Mouse (Mus musculus) intestine, postnatal 0 days (tissue): ENCODE measurements at regions not wholly inside any gene's neighbourhood (a gene's known extent, or its start where the extent isn't known, plus 50 kb on each side); places are given as distances from the start of the nearest gene placed in this dataset.
"Not testable (repeated sequence)": the region's sequence is repeated elsewhere in the genome, so short reads cannot be mapped to it uniquely, and the experiment has no call there.

Experiments
- ATAC-seq: fragments of 200-750 bp; cut with Nextera tagmentation; 2 replicates; pipeline ENCODE4 v1.8.0; 2017; ENCODE audit warnings: mild to moderate bottlenecking, moderate TSS enrichment, moderate library complexity
- H3K27ac ChIP-seq: fragments of 300-500 bp; sonication (generic); 2 replicates; pipeline ENCODE4 v1.5.1; 2014; ENCODE audit warnings: mild to moderate bottlenecking, low read depth, low read length, moderate library complexity
- H3K27me3 ChIP-seq: fragments of 300-500 bp; sonication (generic); replicated peaks from 2 replicates; pipeline ENCODE4 v1.6.1; 2014; ENCODE audit warnings: low read length, mixed read lengths; ENCODE audit not compliant: control insufficient read depth, insufficient read depth
- H3K36me3 ChIP-seq: fragments of 300-500 bp; sonication (generic); 2 replicates; pipeline ENCODE4 v1.6.1; 2014; ENCODE audit warnings: mild to moderate bottlenecking, moderate library complexity; ENCODE audit not compliant: control insufficient read depth, insufficient read depth
- H3K4me1 ChIP-seq: fragments of 300-500 bp; sonication (generic); replicated peaks from 2 replicates; pipeline ENCODE4 v1.6.1; 2014; ENCODE audit warnings: antibody characterized with exemption, low read length, mixed read lengths; ENCODE audit not compliant: control insufficient read depth, insufficient read depth
- H3K4me2 ChIP-seq: fragments of 300-500 bp; sonication (generic); replicated peaks from 2 replicates; pipeline ENCODE4 v1.6.1; 2014; ENCODE audit warnings: low read depth, mild to moderate bottlenecking, moderate library complexity
- H3K4me3 ChIP-seq: fragments of 300-500 bp; sonication (generic); 2 replicates; pipeline ENCODE4 v1.5.1; 2014; ENCODE audit warnings: low read depth, low read length
- H3K9ac ChIP-seq: fragments of 300-500 bp; sonication (generic); 2 replicates; pipeline ENCODE4 v1.6.1; 2014; ENCODE audit warnings: mild to moderate bottlenecking, low read depth, low read length
- H3K9me3 ChIP-seq: fragments of 300-500 bp; sonication (generic); 2 replicates; pipeline ENCODE4 v1.6.1; 2016; ENCODE audit warnings: mixed run types; ENCODE audit not compliant: control insufficient read depth
- CTCF ChIP-seq: sonication (generic); IDR thresholded peaks from 2 replicates; pipeline ENCODE4 v1.5.1; 2016; ENCODE audit warnings: low read depth, mild to moderate bottlenecking, control low read depth, antibody characterized with exemption, moderate library complexity
- WGBS: fragments of 180-500 bp; shearing (Covaris S2); extraction: QIAGEN DNeasy Blood & Tissue Kit; methylation state at CpG from one replicate; pipeline ENCODE4 v1.1.7; 2014; 5-methylcytosine and 5-hydroxymethylcytosine counted together

GRCm38 (mm10) chr6:3201507-3201906 lies 197.9 kb downstream of the Samd9l start:
- not testable (repeated sequence) for H3K9me3 ChIP-seq, H3K36me3 ChIP-seq, H3K4me3 ChIP-seq, H3K4me1 ChIP-seq, H3K4me2 ChIP-seq, H3K9ac ChIP-seq, H3K27me3 ChIP-seq, ATAC-seq, H3K27ac ChIP-seq
- 52% methylated on average over 12 of the region's 12 CpGs for WGBS

- H3K4me1 ChIP-seq, result no peaks in the 10 kb centered on the region
- 72% methylated on average over 29 of the region's 33 CpGs for WGBS
- H3K4me3 ChIP-seq, result no peak overlapping the region
Observed at GRCm38 (mm10) chr6:3201107-3201506, 198.3 kb downstream of the Samd9l start.

GRCm38 (mm10) chr6:3200586-3200985 lies 198.8 kb downstream of the Samd9l start:
- not testable (repeated sequence) for H3K4me3 ChIP-seq, ATAC-seq, H3K27me3 ChIP-seq, H3K9me3 ChIP-seq, H3K9ac ChIP-seq, H3K4me1 ChIP-seq, H3K4me2 ChIP-seq, H3K36me3 ChIP-seq, H3K27ac ChIP-seq
- WGBS, result 81% methylated on average over 17 of the region's 18 CpGs

More at GRCm38 (mm10) chr6:3201107-3201506, 198.3 kb downstream of the Samd9l start:
- Histone ChIP-seq H3K36me3 (no peaks in the 10 kb centered on the region), H3K9me3 (no peaks in the 10 kb centered on the region), H3K27me3 (no peaks in the 10 kb centered on the region), H3K9ac (no peak overlapping the region), H3K4me2 (no peak overlapping the region), H3K27ac (no peak overlapping the region)
- no peak for ATAC-seq
- TF ChIP-seq CTCF, result no peak

DNA sequence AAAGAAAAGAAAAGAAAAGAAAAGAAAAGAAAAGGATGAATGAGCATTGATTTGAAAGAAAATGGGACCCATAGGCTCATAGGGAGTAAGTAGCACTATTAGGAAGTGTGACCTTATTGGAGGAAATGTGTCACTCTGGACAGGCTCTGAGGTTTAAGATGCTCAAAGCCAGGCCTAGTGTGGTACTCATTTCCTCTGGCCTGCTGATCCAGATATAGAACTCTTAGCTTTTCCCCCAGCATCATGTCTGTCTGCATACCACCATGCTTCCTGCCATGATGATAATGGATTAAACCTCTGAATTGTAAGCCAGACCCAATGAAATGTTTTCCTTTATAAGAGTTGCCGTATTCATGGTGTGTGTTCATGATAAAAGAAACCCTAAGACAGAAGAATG lies 206.9 kb downstream of the Samd9l start:
- H3K4me3 ChIP-seq, ATAC-seq, H3K4me1 ChIP-seq, H3K36me3 ChIP-seq, H3K27me3 ChIP-seq, H3K9ac ChIP-seq, H3K27ac ChIP-seq, H3K9me3 ChIP-seq, H3K4me2 ChIP-seq: not testable (repeated sequence)
- WGBS, result 68% methylated on average over 1 of the region's 1 CpGs

DNA sequence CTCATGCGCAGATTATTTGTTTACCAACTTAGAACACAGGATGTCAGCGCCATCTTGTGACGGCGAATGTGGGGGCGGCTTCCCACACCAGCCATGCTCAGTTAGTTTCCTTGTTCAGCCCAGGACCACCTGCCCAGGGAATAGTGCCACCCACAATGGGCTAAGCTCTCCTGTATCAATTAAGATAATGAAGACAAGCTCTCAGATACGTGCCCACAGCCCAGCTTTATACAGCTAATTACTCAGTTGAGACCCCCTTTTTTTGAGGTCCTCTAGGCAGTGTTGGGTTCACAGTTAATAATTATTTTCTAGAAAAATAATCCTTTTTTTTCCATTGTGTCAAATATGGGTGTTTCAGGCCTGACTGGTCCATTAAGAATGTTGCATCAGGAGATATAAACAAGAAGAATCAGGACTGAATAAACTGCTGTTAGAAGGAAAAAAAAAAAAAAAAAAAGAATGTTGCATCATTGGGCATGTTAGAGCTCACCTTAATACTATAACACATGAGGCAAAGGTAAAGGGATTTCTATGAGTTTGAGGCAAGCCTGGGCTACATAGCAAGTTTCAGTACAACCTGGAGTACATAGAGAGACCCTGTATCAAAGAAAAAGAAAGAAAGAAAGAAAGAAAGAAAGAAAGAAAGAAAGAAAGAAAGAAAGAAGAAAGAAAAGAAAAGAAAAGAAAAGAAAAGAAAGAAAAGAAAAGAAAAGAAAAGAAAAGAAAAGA lies 207.5 kb downstream of the Samd9l start:
- not testable (repeated sequence) for H3K27ac ChIP-seq, H3K4me1 ChIP-seq, H3K27me3 ChIP-seq, H3K4me2 ChIP-seq, H3K4me3 ChIP-seq, H3K9ac ChIP-seq, H3K9me3 ChIP-seq, H3K36me3 ChIP-seq
- 88% methylated on average over 5 of the region's 6 CpGs for WGBS
- ATAC-seq, result peak; percentile 53; the same call in 1 of the 2 replicates

DNA sequence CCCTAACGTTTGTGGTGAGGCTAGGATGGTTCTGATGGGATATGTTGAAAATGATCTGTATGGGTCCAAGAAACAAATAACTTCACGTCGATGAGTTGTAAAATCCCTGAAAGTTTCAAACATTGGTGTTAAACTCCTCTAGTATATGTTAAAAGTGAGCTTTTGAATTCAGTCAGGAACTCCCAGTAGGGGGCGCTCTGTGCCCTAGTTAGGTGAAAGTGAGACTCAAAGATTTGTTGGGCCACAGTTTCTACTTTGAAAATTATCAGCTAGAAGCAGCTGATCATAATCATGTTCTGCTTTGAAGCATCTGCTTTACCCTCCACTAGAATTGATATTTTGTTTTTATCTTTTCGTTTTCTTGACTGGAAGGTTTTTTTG lies 215.6 kb downstream of the Samd9l start:
- H3K4me2 ChIP-seq, result no peak overlapping the region
- H3K9ac ChIP-seq, result no peak overlapping the region
- no peak overlapping the region for H3K4me3 ChIP-seq
- no peaks in the 10 kb centered on the region for H3K27me3 ChIP-seq
- peaks cover 14% of the 10 kb centered on the region; the same call in 1 of the 2 replicates for H3K9me3 ChIP-seq
- H3K4me1 ChIP-seq, result no peaks in the 10 kb centered on the region
- no peak overlapping the region for H3K27ac ChIP-seq
- TF ChIP-seq CTCF, result peak; percentile 64
- 39% methylated on average over 5 of the region's 5 CpGs for WGBS
- 0 out of 2 replicates have a peak, but pooled peaks have one; percentile 5 for ATAC-seq
- no peaks in the 10 kb centered on the region for H3K36me3 ChIP-seq
